Comparison of ENCODE assay signal across 20 mouse cellular contexts in the genomic region with DNA sequence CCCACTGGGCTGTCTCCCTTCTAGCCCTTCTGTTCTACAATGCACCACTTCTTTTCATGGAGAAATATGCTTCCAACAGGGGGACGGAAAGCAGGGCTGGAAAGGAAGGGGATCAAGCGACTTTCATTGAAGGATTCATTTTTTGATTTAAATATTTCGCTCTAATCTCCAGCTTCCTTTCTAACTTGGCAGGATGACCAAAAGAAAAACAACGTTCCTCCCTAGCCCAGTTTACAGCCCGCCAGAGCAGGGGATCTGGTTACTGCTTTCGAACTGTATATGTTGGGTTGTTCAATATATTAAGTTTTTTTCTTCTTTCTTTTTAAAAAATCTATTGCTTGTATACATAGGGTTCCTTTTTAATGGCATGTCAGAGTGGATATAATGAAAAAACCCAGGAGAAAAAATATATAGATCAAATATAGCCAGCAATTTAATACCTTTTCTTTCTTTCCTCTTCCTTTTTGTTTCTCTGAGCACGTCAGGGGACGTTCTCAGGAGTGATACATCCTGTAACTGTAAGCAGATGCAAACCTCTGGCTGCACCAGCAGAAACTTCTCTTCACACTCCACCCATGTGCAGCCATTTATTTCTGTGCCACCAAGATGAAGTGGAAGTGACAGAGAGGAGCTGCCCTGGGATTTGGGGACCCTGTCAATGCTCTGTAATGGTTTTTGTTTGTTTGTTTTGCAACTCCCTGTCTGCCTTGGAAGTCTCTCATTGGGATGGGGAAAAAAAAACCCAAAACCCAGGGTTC.
A peak's percentile ranks its signal among the peaks of the same experiment; 100 is the strongest.
DNase-seq lines count a peak whose midpoint lies in the region; ATAC-seq and TF ChIP-seq lines count a peak whose summit lies in the region.
"Had no signal": no experiment of that assay in that cellular context is flagged by ENCODE, and none has a peak within 500 bp of the region (broad histone marks: within the 10 kb centered on the region; RNA-seq: fewer than 3 reads in every experiment).

No protein-coding gene starts in this region.

- H3K4me1 ChIP-seq in embryonic facial prominence, embryonic 12.5 days = peaks cover 13% of the 10 kb centered on the region
- 0 out of 2 replicates have a peak, but pooled peaks cover 9% of the 10 kb centered on the region for H3K4me1 ChIP-seq in embryonic facial prominence, embryonic 10.5 days
- H3K4me1 ChIP-seq in kidney, postnatal 0 days (replicated peaks; ENCODE audit: insufficient read depth, low read length) = no peaks in the 10 kb centered on the region
- H3K4me1 ChIP-seq: midbrain, embryonic 12.5 days; neural tube, embryonic 13.5 days had no signal

- DNase-seq in embryonic facial prominence, embryonic 10.5 days (ENCODE audit: low spot score) = no peak
- DNase-seq in kidney, postnatal 0 days (ENCODE audit: low spot score) = peak; percentile 65
- DNase-seq in kidney, adult 11 months = no peak
- peak; percentile 23 for DNase-seq in testis, postnatal 10 days (ENCODE audit: low spot score)
- DNase-seq in testis, postnatal 14 days (ENCODE audit: low spot score) = no peak
- no peak for DNase-seq in urinary bladder, adult 18-20 months (ENCODE audit: low spot score in 2 of 2)
- DNase-seq in layer of hippocampus, adult 18-20 months (ENCODE audit: low spot score in 2 of 2) = no peak
- DNase-seq: adrenal gland, adult 2 months; cerebellum, adult 2 months; cerebellum, postnatal 36 days; gastrocnemius, postnatal 25 days; kidney, postnatal 14 days; left cerebral cortex, postnatal 4 days; right cerebral cortex, adult 18-20 months had no signal

- H3K27me3 ChIP-seq in embryonic facial prominence, embryonic 12.5 days = no peaks in the 10 kb centered on the region
- H3K27me3 ChIP-seq in embryonic facial prominence, embryonic 10.5 days (replicated peaks; ENCODE audit: low read depth, poor library complexity, severe bottlenecking) = no peaks in the 10 kb centered on the region
- H3K27me3 ChIP-seq in kidney, postnatal 0 days (ENCODE audit: insufficient read depth, low read length) = no peaks in the 10 kb centered on the region
- H3K27me3 ChIP-seq: midbrain, embryonic 12.5 days; neural tube, embryonic 13.5 days had no signal

- 37% methylated on average over 8 of the region's 8 CpGs for WGBS in embryonic facial prominence, embryonic 12.5 days
- WGBS in embryonic facial prominence, embryonic 10.5 days = 73% methylated on average over 8 of the region's 8 CpGs
- WGBS in kidney, postnatal 0 days = 27% methylated on average over 8 of the region's 8 CpGs

- no peaks in the 10 kb centered on the region for H3K9me3 ChIP-seq in embryonic facial prominence, embryonic 12.5 days
- no peaks in the 10 kb centered on the region for H3K9me3 ChIP-seq in embryonic facial prominence, embryonic 10.5 days
- no peaks in the 10 kb centered on the region for H3K9me3 ChIP-seq in kidney, postnatal 0 days (replicated peaks; ENCODE audit: low read length)
- H3K9me3 ChIP-seq: midbrain, embryonic 12.5 days; neural tube, embryonic 13.5 days had no signal

- no peak overlapping the region for H3K4me2 ChIP-seq in embryonic facial prominence, embryonic 12.5 days (replicated peaks)
- no peak overlapping the region for H3K4me2 ChIP-seq in kidney, postnatal 0 days (ENCODE audit: low read length)
- H3K4me2 ChIP-seq: midbrain, embryonic 12.5 days; neural tube, embryonic 13.5 days had no signal

- no peaks in the 10 kb centered on the region for H3K36me3 ChIP-seq in embryonic facial prominence, embryonic 12.5 days
- H3K36me3 ChIP-seq in embryonic facial prominence, embryonic 10.5 days (replicated peaks) = no peaks in the 10 kb centered on the region
- H3K36me3 ChIP-seq in kidney, postnatal 0 days (ENCODE audit: insufficient read depth, low read length) = no peaks in the 10 kb centered on the region
- H3K36me3 ChIP-seq: midbrain, embryonic 12.5 days; neural tube, embryonic 13.5 days had no signal

- no peak overlapping the region for H3K9ac ChIP-seq in embryonic facial prominence, embryonic 12.5 days
- H3K9ac ChIP-seq in kidney, postnatal 0 days (ENCODE audit: low read depth, low read length) = no peak overlapping the region
- H3K9ac ChIP-seq: liver, embryonic 14.5 days; midbrain, embryonic 12.5 days; neural tube, embryonic 13.5 days had no signal

- TF ChIP-seq CTCF in kidney, postnatal 0 days (IDR thresholded peaks at IDR 0.05; ENCODE audit: low read depth) = peak; percentile 13; the same call in 1 of the 2 replicates

- peak overlapping the region; percentile 67; the same call in 1 of the 2 replicates for H3K27ac ChIP-seq in embryonic facial prominence, embryonic 12.5 days
- H3K27ac ChIP-seq in embryonic facial prominence, embryonic 10.5 days (replicated peaks) = no peak overlapping the region
- H3K27ac ChIP-seq in kidney, postnatal 0 days = no peak overlapping the region
- H3K27ac ChIP-seq: liver, embryonic 14.5 days; macrophage; midbrain, embryonic 12.5 days; neural tube, embryonic 13.5 days had no signal

- no peak overlapping the region for H3K4me3 ChIP-seq in embryonic facial prominence, embryonic 12.5 days
- no peak overlapping the region for H3K4me3 ChIP-seq in embryonic facial prominence, embryonic 10.5 days
- no peak overlapping the region for H3K4me3 ChIP-seq in kidney, postnatal 0 days (replicated peaks; ENCODE audit: low read depth, low read length)
- H3K4me3 ChIP-seq: midbrain, embryonic 12.5 days; neural tube, embryonic 13.5 days had no signal

- ATAC-seq in embryonic facial prominence, embryonic 12.5 days (ENCODE audit: insufficient number of reproducible peaks, insufficient read depth, low FRiP score, low TSS enrichment) = no peak
- no peak for ATAC-seq in kidney, postnatal 0 days (replicated peaks; ENCODE audit: low FRiP score, low read depth)
- ATAC-seq: forebrain, embryonic 14.5 days had no signal

Comparison
In these comparisons a context has a peak if more than half of its experiments do, and no peak if none do; other contexts are left out.
1. DNase-seq: peak in kidney, postnatal 0 days (single experiment) and testis, postnatal 10 days (single experiment); none in embryonic facial prominence, embryonic 10.5 days (single experiment), kidney, adult 11 months (single experiment), testis, postnatal 14 days (single experiment), urinary bladder, adult 18-20 months (0 of 2) and layer of hippocampus, adult 18-20 months (0 of 2).